Mouse (Mus musculus): Measurements from ENCODE around the gene Srsf10.

GRCm38 (mm10) chr4:135902606-135903242, 47.2 kb downstream of the Srsf10 start:
- no peak for TF ChIP-seq CTCF (IDR thresholded peaks at IDR 0.05; ENCODE audit: low read depth)
- no peak for TF ChIP-seq EP300 (optimal IDR thresholded peaks at IDR 0.05)

Data from stomach, postnatal 0 days (tissue).